Mouse (Mus musculus): Measurements from ENCODE around the gene Ppp1r16b. TPM values are rescaled to one million over a fixed set of nuclear protein-coding genes. Genes with fewer than 3 reads are reported as not detected.

Ppp1r16b gene
- polyA plus RNA-seq, 1 experiment from 2014 or later: 12.4 TPM

DNA sequence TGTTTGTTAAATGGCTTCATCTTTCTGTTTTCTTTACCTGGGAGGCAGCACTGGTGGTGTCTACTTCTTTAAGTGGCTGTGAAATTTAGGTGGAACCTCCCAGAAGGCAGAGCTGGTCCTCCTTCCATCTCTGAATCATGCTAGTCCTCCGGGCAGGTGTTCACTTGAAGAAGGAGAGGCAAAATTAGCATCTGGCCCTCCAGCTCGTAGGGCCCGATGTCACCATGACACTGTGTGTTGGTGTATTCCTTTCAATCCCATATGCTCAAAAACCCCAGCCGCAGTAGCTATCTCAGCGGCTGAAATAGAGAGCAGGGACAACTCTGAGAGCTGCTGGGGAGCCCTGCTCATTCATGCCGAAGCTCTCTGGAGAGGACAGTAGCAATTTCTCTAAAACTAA lies 27.0 kb downstream of the Ppp1r16b start:
- WGBS: 87% methylated on average over 6 of the region's 6 CpGs
- H3K27me3 ChIP-seq (replicated peaks; ENCODE audit: control insufficient read depth, insufficient read depth, low read length): no peaks in the 10 kb centered on the region
- H3K27ac ChIP-seq (ENCODE audit: low read depth, low read length): no peak overlapping the region
- DNase-seq (ENCODE audit: low spot score) (no peak), ATAC-seq (no peak)
- no peak overlapping the region for H3K9ac ChIP-seq (ENCODE audit: low read length)
- H3K4me3 ChIP-seq (ENCODE audit: low read depth, low read length): no peak overlapping the region
- no peaks in the 10 kb centered on the region for H3K36me3 ChIP-seq (ENCODE audit: control insufficient read depth, insufficient read depth, low read length)
- no peak overlapping the region for H3K4me2 ChIP-seq (ENCODE audit: low read length)
- peaks cover 2% of the 10 kb centered on the region; the same call in 1 of the 2 replicates for H3K4me1 ChIP-seq (ENCODE audit: control insufficient read depth, insufficient read depth, low read length)
- no peaks in the 10 kb centered on the region for H3K9me3 ChIP-seq (replicated peaks; ENCODE audit: control insufficient read depth, low read length)

GRCm38 (mm10) chr2:158695811-158696210 lies 30.6 kb downstream of the Ppp1r16b start:
- no peaks in the 10 kb centered on the region for H3K27me3 ChIP-seq (replicated peaks; ENCODE audit: control insufficient read depth, insufficient read depth, low read length)
- WGBS: 89% methylated on average over 27 of the region's 27 CpGs
- no peaks in the 10 kb centered on the region for H3K36me3 ChIP-seq (ENCODE audit: control insufficient read depth, insufficient read depth, low read length)

DNA sequence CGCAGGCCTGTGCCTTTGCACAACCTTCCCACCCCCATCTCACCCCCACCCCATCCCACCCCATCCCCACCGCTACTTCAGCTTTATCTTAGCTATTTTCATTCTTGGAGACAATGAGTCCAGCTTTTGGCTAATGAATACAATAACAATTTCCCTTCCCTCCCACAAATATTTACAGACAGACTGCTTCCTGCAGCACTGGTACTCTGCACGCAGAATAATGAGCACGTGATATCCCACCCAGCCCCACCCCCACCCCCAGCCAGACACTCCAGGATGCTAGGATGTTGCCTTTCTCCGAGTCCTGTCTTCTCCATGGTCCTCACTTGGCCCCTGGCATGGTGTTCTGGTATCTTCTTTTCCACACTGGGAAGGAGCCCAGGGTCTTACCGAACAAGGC lies 31.3 kb downstream of the Ppp1r16b start:
- ATAC-seq (no peak), DNase-seq (ENCODE audit: low spot score) (no peak)
- Histone ChIP-seq H3K27ac (ENCODE audit: low read depth, low read length) (no peak overlapping the region), H3K9ac (ENCODE audit: low read length) (no peak overlapping the region), H3K27me3 (replicated peaks; ENCODE audit: control insufficient read depth, insufficient read depth, low read length) (no peaks in the 10 kb centered on the region), H3K36me3 (ENCODE audit: control insufficient read depth, insufficient read depth, low read length) (no peaks in the 10 kb centered on the region), H3K4me3 (ENCODE audit: low read depth, low read length) (no peak overlapping the region), H3K4me1 (ENCODE audit: control insufficient read depth, insufficient read depth, low read length) (no peaks in the 10 kb centered on the region), H3K4me2 (ENCODE audit: low read length) (no peak overlapping the region), H3K9me3 (replicated peaks; ENCODE audit: control insufficient read depth, low read length) (no peaks in the 10 kb centered on the region)
- 86% methylated on average over 6 of the region's 6 CpGs for WGBS

More at GRCm38 (mm10) chr2:158695811-158696210, 30.6 kb downstream of the Ppp1r16b start:
- H3K4me2 ChIP-seq (ENCODE audit: low read length): no peak overlapping the region
- DNase-seq (ENCODE audit: low spot score) (no peak), ATAC-seq (no peak)
- H3K27ac ChIP-seq (ENCODE audit: low read depth, low read length): no peak overlapping the region
- H3K4me1 ChIP-seq (ENCODE audit: control insufficient read depth, insufficient read depth, low read length): no peaks in the 10 kb centered on the region
- no peak overlapping the region for H3K9ac ChIP-seq (ENCODE audit: low read length)
- no peak overlapping the region for H3K4me3 ChIP-seq (ENCODE audit: low read depth, low read length)
- H3K9me3 ChIP-seq (replicated peaks; ENCODE audit: control insufficient read depth, low read length): no peaks in the 10 kb centered on the region

GRCm38 (mm10) chr2:158699908-158700307 lies 34.7 kb downstream of the Ppp1r16b start:
- Histone ChIP-seq H3K36me3 (ENCODE audit: control insufficient read depth, insufficient read depth, low read length) (no peaks in the 10 kb centered on the region), H3K27ac (ENCODE audit: low read depth, low read length) (no peak overlapping the region), H3K27me3 (replicated peaks; ENCODE audit: control insufficient read depth, insufficient read depth, low read length) (no peaks in the 10 kb centered on the region), H3K4me3 (ENCODE audit: low read depth, low read length) (no peak overlapping the region), H3K9ac (ENCODE audit: low read length) (no peak overlapping the region), H3K9me3 (replicated peaks; ENCODE audit: control insufficient read depth, low read length) (no peaks in the 10 kb centered on the region), H3K4me2 (ENCODE audit: low read length) (no peak overlapping the region), H3K4me1 (ENCODE audit: control insufficient read depth, insufficient read depth, low read length) (no peaks in the 10 kb centered on the region)
- DNase-seq (ENCODE audit: low spot score) (no peak), ATAC-seq (no peak)
- 82% methylated on average over 6 of the region's 6 CpGs for WGBS

GRCm38 (mm10) chr2:158700535-158701256 lies 35.5 kb downstream of the Ppp1r16b start:
- no peaks in the 10 kb centered on the region for H3K4me1 ChIP-seq (ENCODE audit: control insufficient read depth, insufficient read depth, low read length)
- H3K9ac ChIP-seq (ENCODE audit: low read length): no peak overlapping the region
- H3K9me3 ChIP-seq (replicated peaks; ENCODE audit: control insufficient read depth, low read length): no peaks in the 10 kb centered on the region
- no peak overlapping the region for H3K4me3 ChIP-seq (ENCODE audit: low read depth, low read length)
- ATAC-seq (no peak), DNase-seq (ENCODE audit: low spot score) (no peak)
- no peaks in the 10 kb centered on the region for H3K36me3 ChIP-seq (ENCODE audit: control insufficient read depth, insufficient read depth, low read length)
- H3K27me3 ChIP-seq (replicated peaks; ENCODE audit: control insufficient read depth, insufficient read depth, low read length): no peaks in the 10 kb centered on the region
- 80% methylated on average over 17 of the region's 17 CpGs for WGBS
- no peak overlapping the region for H3K4me2 ChIP-seq (ENCODE audit: low read length)
- H3K27ac ChIP-seq (ENCODE audit: low read depth, low read length): no peak overlapping the region

- no peak overlapping the region for H3K9ac ChIP-seq (ENCODE audit: low read length)
- no peak overlapping the region for H3K4me2 ChIP-seq (ENCODE audit: low read length)
- 96% methylated on average over 9 of the region's 9 CpGs for WGBS
- DNase-seq (ENCODE audit: low spot score) (no peak), ATAC-seq (no peak)
- no peaks in the 10 kb centered on the region for H3K36me3 ChIP-seq (ENCODE audit: control insufficient read depth, insufficient read depth, low read length)
- no peak overlapping the region for H3K4me3 ChIP-seq (ENCODE audit: low read depth, low read length)
- no peaks in the 10 kb centered on the region for H3K9me3 ChIP-seq (replicated peaks; ENCODE audit: control insufficient read depth, low read length)
- no peaks in the 10 kb centered on the region for H3K27me3 ChIP-seq (replicated peaks; ENCODE audit: control insufficient read depth, insufficient read depth, low read length)
- H3K4me1 ChIP-seq (ENCODE audit: control insufficient read depth, insufficient read depth, low read length): no peaks in the 10 kb centered on the region
- H3K27ac ChIP-seq (ENCODE audit: low read depth, low read length): no peak overlapping the region
Measured at GRCm38 (mm10) chr2:158701505-158701904, 36.3 kb downstream of the Ppp1r16b start.

- no peak overlapping the region for H3K27ac ChIP-seq (ENCODE audit: low read depth, low read length)
- no peak for ATAC-seq
- DNase-seq (ENCODE audit: low spot score): no peak
- H3K9me3 ChIP-seq (replicated peaks; ENCODE audit: control insufficient read depth, low read length): no peaks in the 10 kb centered on the region
- no peaks in the 10 kb centered on the region for H3K4me1 ChIP-seq (ENCODE audit: control insufficient read depth, insufficient read depth, low read length)
- no peaks in the 10 kb centered on the region for H3K36me3 ChIP-seq (ENCODE audit: control insufficient read depth, insufficient read depth, low read length)
- no peak overlapping the region for H3K4me2 ChIP-seq (ENCODE audit: low read length)
- no peak overlapping the region for H3K9ac ChIP-seq (ENCODE audit: low read length)
- 91% methylated on average over 5 of the region's 5 CpGs for WGBS
- H3K4me3 ChIP-seq (ENCODE audit: low read depth, low read length): no peak overlapping the region
- no peaks in the 10 kb centered on the region for H3K27me3 ChIP-seq (replicated peaks; ENCODE audit: control insufficient read depth, insufficient read depth, low read length)
Measured at GRCm38 (mm10) chr2:158702176-158702575, 37.0 kb downstream of the Ppp1r16b start.

DNA sequence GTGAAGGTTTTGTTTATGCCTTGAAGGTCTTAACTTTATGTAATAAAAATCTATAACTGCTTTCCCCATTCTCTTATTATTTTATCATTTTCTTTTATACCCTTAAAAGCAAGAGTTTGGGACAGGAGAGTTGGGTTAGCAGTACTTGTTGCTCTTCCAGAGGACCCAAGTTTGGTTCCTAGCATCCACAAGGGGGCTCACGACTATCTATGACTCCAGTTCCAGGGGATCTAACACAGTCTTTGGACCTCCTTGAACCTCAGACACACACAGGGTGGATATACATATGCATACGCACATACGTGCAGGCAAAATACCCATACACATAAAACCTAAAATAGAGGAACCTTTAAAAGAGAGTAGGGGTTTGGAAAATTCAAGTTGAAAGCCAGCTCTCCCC lies 39.5 kb downstream of the Ppp1r16b start:
- Histone ChIP-seq H3K9ac (ENCODE audit: low read length) (no peak overlapping the region), H3K4me3 (ENCODE audit: low read depth, low read length) (no peak overlapping the region), H3K4me1 (ENCODE audit: control insufficient read depth, insufficient read depth, low read length) (no peaks in the 10 kb centered on the region), H3K27ac (ENCODE audit: low read depth, low read length) (no peak overlapping the region), H3K36me3 (ENCODE audit: control insufficient read depth, insufficient read depth, low read length) (no peaks in the 10 kb centered on the region), H3K4me2 (ENCODE audit: low read length) (no peak overlapping the region), H3K9me3 (replicated peaks; ENCODE audit: control insufficient read depth, low read length) (no peaks in the 10 kb centered on the region), H3K27me3 (replicated peaks; ENCODE audit: control insufficient read depth, insufficient read depth, low read length) (no peaks in the 10 kb centered on the region)
- 74% methylated on average over 3 of the region's 3 CpGs for WGBS
- ATAC-seq: no peak
- no peak for DNase-seq (ENCODE audit: low spot score)

DNA sequence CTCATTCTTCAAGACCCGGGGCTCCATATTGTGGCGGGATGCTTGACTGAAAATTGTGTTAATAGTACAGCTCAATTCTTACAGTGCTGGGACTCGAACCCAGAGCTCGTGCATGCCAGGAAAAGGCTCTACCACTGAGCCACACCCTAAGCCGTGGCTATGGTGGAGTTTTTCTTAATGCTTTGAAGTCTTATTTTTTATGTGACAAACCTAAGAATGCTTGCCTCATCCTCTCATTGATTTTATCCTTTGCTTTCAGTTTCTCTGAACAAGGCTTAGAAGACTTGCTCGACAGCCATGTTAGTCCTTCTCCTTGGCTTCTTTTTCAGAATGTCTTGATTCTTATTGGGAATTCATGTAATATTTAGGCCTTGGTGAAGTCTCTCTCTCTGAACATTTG lies 40.3 kb downstream of the Ppp1r16b start:
- Histone ChIP-seq H3K4me1 (ENCODE audit: control insufficient read depth, insufficient read depth, low read length) (no peaks in the 10 kb centered on the region), H3K36me3 (ENCODE audit: control insufficient read depth, insufficient read depth, low read length) (no peaks in the 10 kb centered on the region), H3K4me3 (ENCODE audit: low read depth, low read length) (no peak overlapping the region), H3K27me3 (replicated peaks; ENCODE audit: control insufficient read depth, insufficient read depth, low read length) (no peaks in the 10 kb centered on the region), H3K9ac (ENCODE audit: low read length) (no peak overlapping the region), H3K27ac (ENCODE audit: low read depth, low read length) (no peak overlapping the region), H3K4me2 (ENCODE audit: low read length) (no peak overlapping the region), H3K9me3 (replicated peaks; ENCODE audit: control insufficient read depth, low read length) (no peaks in the 10 kb centered on the region)
- no peak for DNase-seq (ENCODE audit: low spot score)
- 83% methylated on average over 6 of the region's 6 CpGs for WGBS
- ATAC-seq: no peak
